Mouse (Mus musculus) layer of hippocampus, adult 11-12 months (tissue): ENCODE measurements at regions not wholly inside any gene's neighbourhood (a gene's known extent, or its start where the extent isn't known, plus 50 kb on each side); places are given as distances from the start of the nearest gene placed in this dataset.
A peak's percentile ranks its signal among the peaks of the same experiment; 100 is the strongest.

Experiments used
- DNase-seq: peaks from one replicate; pipeline ENCODE4 v3.0.0; 2022; ENCODE audit warnings: low spot score

- DNase-seq: no peak
Measured at GRCm38 (mm10) chr12:12701735-12702134, 240.0 kb downstream of the Mycn start.

GRCm38 (mm10) chr12:12701060-12701667 is 240.6 kb downstream of the Mycn start:
- DNase-seq: no peak

- no peak for DNase-seq
Measured at GRCm38 (mm10) chr12:12693838-12694777, 247.6 kb downstream of the Mycn start.

GRCm38 (mm10) chr12:12687376-12687775 is 254.3 kb downstream of the Mycn start:
- no peak for DNase-seq

GRCm38 (mm10) chr12:12685217-12685522 is 256.5 kb downstream of the Mycn start:
- no peak for DNase-seq

- DNase-seq: no peak
Measured at GRCm38 (mm10) chr12:12684481-12685216, 257.1 kb downstream of the Mycn start.

GRCm38 (mm10) chr12:12683733-12684470 is 257.8 kb downstream of the Mycn start:
- no peak for DNase-seq

GRCm38 (mm10) chr12:12681101-12681500 is 260.6 kb downstream of the Mycn start:
- DNase-seq: no peak

- peak; percentile 40 for DNase-seq
Measured at GRCm38 (mm10) chr12:12680371-12680921, 261.3 kb downstream of the Mycn start.

GRCm38 (mm10) chr12:12676676-12677075 is 265.0 kb downstream of the Mycn start:
- DNase-seq: peak; percentile 64

GRCm38 (mm10) chr12:12669931-12670330 is 271.8 kb downstream of the Mycn start:
- no peak for DNase-seq

- no peak for DNase-seq
Measured at GRCm38 (mm10) chr12:12668919-12669318, 272.8 kb downstream of the Mycn start.

- DNase-seq: no peak
Measured at GRCm38 (mm10) chr12:12655611-12656010, 286.1 kb downstream of the Mycn start.

GRCm38 (mm10) chr12:12655184-12655583 is 286.5 kb downstream of the Mycn start:
- DNase-seq: no peak

GRCm38 (mm10) chr12:12652361-12652760 is 289.4 kb downstream of the Mycn start:
- no peak for DNase-seq

GRCm38 (mm10) chr12:12650309-12650708 is 291.4 kb downstream of the Mycn start:
- DNase-seq: no peak

- no peak for DNase-seq
Measured at GRCm38 (mm10) chr12:12647467-12647866, 294.2 kb downstream of the Mycn start.

- DNase-seq: no peak
Measured at GRCm38 (mm10) chr12:12645183-12645582, 296.5 kb downstream of the Mycn start.

- DNase-seq: no peak
Measured at GRCm38 (mm10) chr12:12643247-12643963, 298.3 kb downstream of the Mycn start.

GRCm38 (mm10) chr12:12635308-12635707 is 306.4 kb downstream of the Mycn start:
- DNase-seq: no peak

GRCm38 (mm10) chr12:12627597-12627996 is 314.1 kb downstream of the Mycn start:
- DNase-seq: no peak
